Mouse (Mus musculus) spleen, adult 18-20 months (tissue): Measurements from ENCODE around the gene Lhfpl3.
A peak's percentile ranks its signal among the peaks of the same experiment; 100 is the strongest.
"Not testable (repeated sequence)": the region's sequence is repeated elsewhere in the genome, so short reads cannot be mapped to it uniquely, and the experiment has no call there.

Source experiments
- DNase-seq, 2 experiments: peaks; one replicate each; pipeline ENCODE4 v3.0.0; 2022; ENCODE audit warnings: mixed read lengths in 2 of 2

Lhfpl3 gene

DNA sequence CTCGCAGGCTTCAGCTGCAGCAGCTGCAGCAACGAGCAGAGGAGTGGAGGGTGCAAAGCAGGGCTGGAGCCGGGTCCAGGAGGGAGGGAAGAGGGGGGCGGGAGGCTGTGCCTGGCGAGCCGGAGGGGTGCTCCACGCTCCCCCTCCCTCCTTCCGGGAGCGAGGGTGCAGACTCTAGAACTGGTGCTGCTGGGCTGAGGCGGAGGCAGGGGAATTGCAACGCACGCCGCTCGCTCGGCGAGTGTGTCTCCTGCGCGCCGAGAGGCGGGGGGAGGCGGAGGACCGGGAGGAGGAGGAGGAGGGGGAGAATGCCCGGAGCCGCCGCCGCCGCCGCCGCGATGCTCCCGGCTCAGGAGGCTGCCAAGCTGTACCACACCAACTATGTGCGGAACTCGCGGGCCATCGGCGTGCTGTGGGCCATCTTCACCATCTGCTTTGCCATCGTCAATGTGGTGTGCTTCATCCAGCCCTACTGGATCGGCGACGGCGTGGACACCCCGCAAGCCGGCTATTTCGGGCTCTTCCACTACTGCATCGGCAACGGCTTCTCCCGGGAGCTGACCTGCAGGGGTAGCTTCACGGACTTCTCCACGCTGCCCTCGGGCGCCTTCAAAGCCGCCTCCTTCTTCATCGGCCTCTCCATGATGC lies at the start of gene Lhfpl3:
Gene Lhfpl3 (plus strand): TSS at position 175 of the 648 bp plus-strand sequence.
- no peak for DNase-seq

GRCm38 (mm10) chr5:22706271-22706670 lies 39.6 kb upstream of the Lhfpl3 start:
- not testable (repeated sequence) for DNase-seq

- no peak for DNase-seq
Observed at GRCm38 (mm10) chr5:22745529-22745884, 352 bp upstream of the Lhfpl3 start.

DNA sequence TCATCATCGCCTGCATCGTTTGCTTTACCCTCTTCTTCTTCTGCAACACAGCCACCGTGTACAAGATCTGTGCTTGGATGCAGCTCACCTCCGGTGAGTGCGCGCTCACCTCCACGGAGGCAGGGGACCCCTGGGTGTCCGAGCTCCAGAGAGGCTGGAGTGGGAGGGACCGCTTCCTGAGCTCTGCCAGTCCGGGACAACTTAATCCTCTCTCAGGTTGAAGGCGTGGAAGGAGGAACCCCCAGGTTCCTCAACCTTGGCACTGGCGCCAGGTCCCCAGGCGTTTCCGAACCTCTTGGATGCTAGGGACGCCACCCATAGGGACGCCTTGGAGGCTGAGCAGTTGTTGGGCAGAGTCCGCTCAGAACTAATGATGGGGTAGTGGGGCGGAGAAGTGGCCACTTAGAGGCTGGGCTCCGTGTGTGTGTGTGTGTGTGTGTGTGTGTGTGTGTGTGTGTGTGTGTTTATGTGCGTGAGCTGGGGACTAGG lies 718 bp downstream of the Lhfpl3 start:
- no peak for DNase-seq

DNA sequence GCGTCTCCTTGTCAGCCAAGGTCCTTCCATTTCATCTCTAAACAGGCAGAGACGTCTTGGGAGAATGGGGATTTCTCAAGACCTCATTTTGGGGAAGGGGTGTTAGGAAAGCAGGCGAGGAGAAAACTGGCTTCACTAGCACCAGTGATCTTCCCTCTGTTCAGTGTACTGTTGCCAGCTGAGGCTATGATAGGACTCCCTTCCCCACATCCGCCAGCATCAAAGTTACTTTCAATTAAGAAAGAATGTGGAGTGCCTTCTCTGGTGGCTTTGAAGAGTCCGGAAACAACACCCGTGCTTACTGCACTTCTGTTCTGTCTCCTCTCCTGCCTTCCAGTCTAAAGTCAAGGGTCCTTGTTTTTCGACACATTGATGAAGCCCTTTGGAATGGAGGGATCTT lies 1.4 kb downstream of the Lhfpl3 start:
- no peak for DNase-seq

DNA sequence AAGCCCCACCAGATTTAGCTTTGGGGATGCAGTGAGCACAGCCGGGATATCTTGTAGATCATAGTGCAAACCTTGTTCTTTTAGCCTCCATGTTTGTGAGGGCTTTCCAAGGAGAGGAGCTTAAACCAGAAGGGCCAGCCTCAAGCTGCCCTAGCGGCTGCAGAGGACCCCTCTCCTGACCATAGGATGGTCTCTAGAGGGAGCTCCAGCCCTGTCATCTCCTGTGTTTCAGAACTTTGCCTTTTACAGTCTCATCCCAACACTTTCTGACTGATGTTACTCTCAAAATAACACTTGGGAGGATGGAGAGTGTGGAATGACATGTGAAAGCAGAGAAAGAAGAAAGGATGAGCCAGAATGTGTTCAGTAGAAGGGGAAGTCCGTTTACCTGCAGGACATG lies 11.4 kb downstream of the Lhfpl3 start:
- DNase-seq = no peak

GRCm38 (mm10) chr5:22770726-22771125 lies 24.9 kb downstream of the Lhfpl3 start:
- DNase-seq = no peak

- DNase-seq = no peak
Observed at GRCm38 (mm10) chr5:22795361-22795760, 49.5 kb downstream of the Lhfpl3 start.

- DNase-seq = no peak
Observed at GRCm38 (mm10) chr5:22813426-22813825, 67.6 kb downstream of the Lhfpl3 start.

GRCm38 (mm10) chr5:22829822-22830450 lies 84.1 kb downstream of the Lhfpl3 start:
- DNase-seq = no peak

- DNase-seq = no peak
Observed at GRCm38 (mm10) chr5:22851572-22851971, 105.7 kb downstream of the Lhfpl3 start.

DNA sequence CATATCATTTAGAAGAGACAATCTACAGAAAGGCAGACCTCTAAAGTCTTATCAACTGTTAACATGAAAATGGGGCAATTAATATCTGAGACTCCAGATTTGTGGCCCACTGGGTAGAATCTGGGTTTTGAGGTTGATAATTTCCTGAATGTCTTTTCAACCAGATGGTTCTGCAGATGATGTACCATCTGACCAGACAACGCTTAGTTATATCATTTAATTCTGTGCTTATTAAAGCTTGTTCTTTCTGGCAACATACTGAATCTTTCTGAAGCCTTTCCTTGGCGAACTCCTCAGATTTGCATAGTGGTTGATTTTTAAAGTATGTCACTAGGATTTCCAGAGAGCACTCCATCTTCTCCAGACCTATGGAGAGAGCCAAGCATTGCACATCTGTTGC lies 107.6 kb downstream of the Lhfpl3 start:
- no peak for DNase-seq

DNA sequence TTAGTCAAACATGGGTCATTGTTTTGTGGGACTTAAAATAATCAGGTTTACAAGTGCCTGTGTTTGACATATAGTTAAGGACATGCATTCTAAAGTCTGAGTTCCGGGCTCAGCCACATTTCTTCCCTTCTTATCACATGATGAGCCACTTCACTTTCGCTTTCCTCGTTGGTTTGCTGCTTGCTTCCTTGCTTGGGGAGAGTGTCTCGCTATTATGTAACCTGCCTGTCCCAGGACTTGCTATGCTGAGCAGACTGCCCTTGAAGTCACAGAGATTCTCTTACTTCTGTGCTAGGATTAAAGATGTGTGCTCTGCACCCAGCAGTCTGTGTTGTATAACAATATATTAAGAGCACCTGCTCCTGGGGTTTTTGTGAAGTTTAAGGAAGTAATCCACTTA lies 110.6 kb downstream of the Lhfpl3 start:
- DNase-seq = no peak

- peak in 1 of 2 experiments; percentile 1 for DNase-seq
Observed at GRCm38 (mm10) chr5:22861399-22861798, 115.5 kb downstream of the Lhfpl3 start.

DNA sequence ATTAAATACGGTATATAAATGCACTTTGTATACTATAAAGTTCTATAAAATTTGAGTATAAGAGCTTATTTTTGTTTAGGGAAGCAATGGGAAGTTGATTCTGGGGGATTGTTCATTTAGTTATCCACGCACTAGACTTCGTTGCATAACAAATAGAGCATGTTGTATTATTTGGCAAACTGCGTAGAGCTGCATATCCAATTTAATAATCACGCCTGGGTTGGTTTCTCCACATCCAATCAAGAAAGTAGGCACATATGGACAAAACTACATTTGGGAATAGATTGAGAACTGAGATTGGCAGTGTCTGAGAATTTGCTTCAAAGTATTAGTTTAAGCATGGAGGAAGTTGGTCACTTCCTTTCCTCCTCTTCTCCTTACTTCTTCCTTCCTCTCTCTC lies 123.2 kb downstream of the Lhfpl3 start:
- DNase-seq = no peak

DNA sequence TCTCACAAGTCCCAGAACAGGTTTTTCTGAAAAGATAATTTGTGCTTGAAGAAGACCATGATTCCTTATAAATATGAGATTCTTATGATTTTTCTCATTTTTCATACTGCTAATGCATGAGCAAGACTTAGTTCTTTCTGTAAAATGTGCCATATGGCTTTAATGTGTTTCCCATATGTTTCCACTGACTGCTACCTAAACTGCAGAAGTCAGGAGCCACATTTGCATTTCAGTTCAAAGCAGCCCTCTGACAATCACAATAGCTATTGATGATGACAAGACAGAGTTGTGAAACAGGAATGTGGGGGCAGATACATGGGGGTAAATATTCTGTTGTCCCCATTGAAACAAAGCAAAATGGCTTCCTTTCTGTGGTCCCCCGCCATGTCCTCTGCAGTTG lies 126.6 kb downstream of the Lhfpl3 start:
- DNase-seq = no peak

DNA sequence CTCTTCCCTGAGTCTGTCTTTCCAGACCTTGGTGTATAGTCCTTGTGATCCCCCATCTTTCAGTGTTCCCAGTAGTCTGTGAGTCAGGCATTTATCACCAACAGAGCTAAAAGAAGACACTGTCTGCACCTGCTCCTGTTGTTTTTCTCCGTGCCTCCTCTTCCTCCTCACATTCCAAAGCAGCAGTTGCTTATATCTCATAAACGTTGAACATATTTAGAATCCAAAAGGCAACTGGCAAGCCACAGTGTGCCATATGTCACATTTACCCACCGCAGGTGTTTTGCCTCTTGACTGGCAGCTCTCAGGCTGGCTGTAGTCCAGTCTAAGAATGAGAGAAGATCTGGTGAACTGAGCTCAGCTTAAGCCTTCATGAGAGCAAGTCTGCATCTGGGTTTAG lies 142.5 kb downstream of the Lhfpl3 start:
- no peak for DNase-seq

DNA sequence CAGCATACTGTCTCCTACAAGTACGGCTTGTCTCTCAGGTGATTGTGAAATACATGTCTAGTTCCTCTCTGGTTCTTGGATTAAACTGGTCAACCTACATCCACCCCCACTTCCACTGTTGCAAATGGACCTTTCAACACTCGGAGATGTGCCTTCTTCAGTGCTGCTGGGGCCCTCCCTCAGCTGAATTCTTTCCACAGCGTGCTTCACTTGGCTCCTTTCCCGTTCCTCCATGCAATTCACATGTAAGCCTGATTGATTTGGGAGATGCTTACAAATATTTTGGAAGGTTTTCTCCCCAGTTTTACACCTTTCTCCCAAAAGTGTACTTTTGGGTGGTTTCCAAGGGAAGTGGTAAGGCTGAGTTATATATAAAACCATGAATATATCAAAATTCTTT lies 143.6 kb downstream of the Lhfpl3 start:
- DNase-seq = no peak

DNA sequence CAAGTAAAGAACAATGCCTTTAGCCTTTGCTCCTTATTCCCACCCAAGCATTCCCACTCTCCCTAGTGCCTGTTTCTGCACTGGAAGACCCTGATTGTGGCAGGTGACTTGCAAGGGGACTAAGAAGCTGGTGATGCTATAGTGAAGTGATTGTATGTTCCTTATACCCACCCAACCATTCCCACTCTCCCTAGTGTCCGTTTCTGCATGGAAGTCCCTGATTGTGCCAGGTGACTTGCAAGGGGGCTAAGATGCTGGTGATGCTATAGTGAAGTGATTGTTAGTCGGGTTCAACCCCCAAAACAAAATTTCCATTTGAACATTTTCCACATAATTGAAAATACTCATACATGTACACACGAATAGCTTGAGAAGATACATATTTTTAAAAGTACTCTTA lies 151.4 kb downstream of the Lhfpl3 start:
- DNase-seq = no peak

DNA sequence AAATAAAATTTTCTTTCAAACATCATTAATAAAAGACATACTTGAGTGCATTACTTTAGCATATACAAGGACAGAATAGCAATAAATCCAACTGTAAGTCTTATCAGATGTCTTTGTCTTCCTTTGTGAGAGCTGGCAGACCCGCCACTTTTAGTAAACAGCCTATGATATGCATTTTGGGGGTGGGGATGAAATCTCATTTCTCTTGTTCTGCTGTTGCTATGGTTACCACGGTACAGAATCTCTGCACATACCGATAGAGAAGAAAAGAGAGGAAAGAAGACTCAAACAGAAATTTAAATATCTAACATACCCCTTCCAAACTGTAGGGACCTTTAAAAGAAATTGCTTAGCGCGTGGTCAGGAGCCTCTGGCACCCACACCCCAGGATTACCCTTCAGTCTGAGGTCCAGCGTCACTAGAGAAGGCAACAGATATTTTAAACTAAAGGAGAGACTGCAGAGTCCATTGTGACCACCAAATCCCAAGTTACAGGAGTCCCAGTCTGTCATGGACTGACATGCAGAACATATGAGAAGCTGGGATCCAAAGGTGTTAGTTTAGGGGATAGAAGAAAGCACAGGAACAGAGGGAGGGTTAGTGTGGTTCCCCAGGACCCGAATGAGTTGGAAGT lies 151.9 kb downstream of the Lhfpl3 start:
- DNase-seq = no peak

GRCm38 (mm10) chr5:22898593-22898992 lies 152.7 kb downstream of the Lhfpl3 start:
- DNase-seq = no peak

DNA sequence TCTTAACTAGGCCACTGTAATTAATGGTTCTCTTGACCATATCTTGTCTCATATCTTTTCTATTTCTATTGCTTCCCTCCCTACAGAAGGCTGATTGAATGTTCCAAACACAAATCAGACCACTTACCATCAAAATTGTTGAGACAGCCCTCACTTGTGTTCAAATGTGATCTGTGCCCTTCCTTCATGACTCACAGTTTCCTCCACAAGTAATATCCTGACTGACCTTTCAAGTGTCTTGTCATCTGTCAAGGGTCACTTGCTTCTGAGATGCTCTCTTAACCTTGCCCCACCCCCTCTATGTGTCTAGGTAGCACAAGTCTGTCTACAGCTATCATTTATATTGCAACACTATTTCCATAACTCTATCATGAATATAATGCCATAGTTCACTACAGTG lies 154.1 kb downstream of the Lhfpl3 start:
- no peak for DNase-seq

GRCm38 (mm10) chr5:22917197-22917596 lies 171.3 kb downstream of the Lhfpl3 start:
- no peak for DNase-seq

GRCm38 (mm10) chr5:22926171-22926570 lies 180.3 kb downstream of the Lhfpl3 start:
- no peak for DNase-seq
